ENCODE assay signal across 38 mouse cellular contexts in genomic region chr13:23768834-23769397, GRCm38 (mm10). TPM values are rescaled to one million over a fixed set of nuclear protein-coding genes. Genes with fewer than 3 reads are reported as not detected.
DNase-seq lines count a peak whose midpoint lies in the region; ATAC-seq and TF ChIP-seq lines count a peak whose summit lies in the region.
"Had no signal": no experiment of that assay in that cellular context is flagged by ENCODE, and none has a peak within 500 bp of the region (broad histone marks: within the 10 kb centered on the region; RNA-seq: fewer than 3 reads in every experiment).

No protein-coding gene starts in this region.

- H3K9me3 ChIP-seq in G1E (replicated peaks): no peaks in the 10 kb centered on the region
- H3K9me3 ChIP-seq: embryonic facial prominence, embryonic 10.5 days; embryonic facial prominence, embryonic 15.5 days; forebrain, embryonic 12.5 days; limb, embryonic 10.5 days; limb, embryonic 15.5 days; stomach, embryonic 15.5 days had no signal

- intact Hi-C loops in heart, postnatal 10 days (cut with DNase I): no loop called here
- intact Hi-C loops in left cerebral cortex, postnatal 25 days (cut with DNase I): loop anchor here (10.0 kb wide), 1 partner anchor 334 kb away; no protein-coding TSS in a partner anchor

- TF ChIP-seq CTCF in G1E (IDR thresholded peaks at IDR 0.05; ENCODE audit: low read depth, low read length): no peak

- DNase-seq in heart, adult 11 months: peak; percentile 56
- no peak for DNase-seq in heart, postnatal 10 days
- DNase-seq in G1E (ENCODE audit: low spot score): no peak
- peak; percentile 30 for DNase-seq in splenic B cell, adult 2 months (ENCODE audit: low read depth, low spot score)
- DNase-seq in gastrocnemius, postnatal 4 days (ENCODE audit: low spot score in 2 of 2): no peak
- DNase-seq in left cerebral cortex, postnatal 25 days (ENCODE audit: low spot score in 2 of 2): no peak
- DNase-seq: adrenal gland, adult 8-10 months; cerebellum, adult 11-12 months; cerebellum, adult 9-11 months; forebrain, postnatal 0 days; heart, adult 18-20 months; heart, postnatal 4 days; kidney, adult 9 months; kidney, postnatal 10 days; lung, postnatal 36 days; midbrain, embryonic 14.5 days; retina, postnatal 1 day; right cerebral cortex, postnatal 14 days; thymus, postnatal 14 days had no signal

- peak overlapping the region; percentile 40; the same call in 1 of the 2 replicates for H3K4me3 ChIP-seq in G1E (ENCODE audit: low read depth, low read length)
- H3K4me3 ChIP-seq: embryonic facial prominence, embryonic 10.5 days; embryonic facial prominence, embryonic 15.5 days; forebrain, embryonic 12.5 days; left cerebral cortex, adult 2 months; limb, embryonic 10.5 days; limb, embryonic 15.5 days; stomach, embryonic 15.5 days had no signal

- H3K4me1 ChIP-seq in G1E (ENCODE audit: insufficient read depth, low read depth, low read length): peaks cover 52% of the 10 kb centered on the region

- no peaks in the 10 kb centered on the region for H3K36me3 ChIP-seq in G1E (replicated peaks)
- no peaks in the 10 kb centered on the region for H3K36me3 ChIP-seq in splenic B cell, adult 2 months (ENCODE audit: control insufficient read depth, insufficient read depth, low read length, poor library complexity, severe bottlenecking)
- H3K36me3 ChIP-seq: embryonic facial prominence, embryonic 10.5 days; embryonic facial prominence, embryonic 15.5 days; forebrain, embryonic 12.5 days; limb, embryonic 10.5 days; limb, embryonic 15.5 days; stomach, embryonic 15.5 days had no signal

- no peak for ATAC-seq in G1E (ENCODE audit: extremely low read depth, insufficient number of reproducible peaks, low FRiP score, poor library complexity, severe bottlenecking)
- peak; percentile 52 for ATAC-seq in common myeloid progenitor, adult 5-6 weeks (replicated peaks; ENCODE audit: low read depth, poor library complexity, severe bottlenecking)
- ATAC-seq: forebrain, postnatal 0 days; intestine, postnatal 0 days had no signal

- H3K27me3 ChIP-seq in G1E (ENCODE audit: insufficient read depth, low read length): peaks cover 6% of the 10 kb centered on the region; the same call in 1 of the 2 replicates
- H3K27me3 ChIP-seq in splenic B cell, adult 2 months (ENCODE audit: control insufficient read depth, insufficient read depth, low read length, poor library complexity, severe bottlenecking): no peaks in the 10 kb centered on the region
- H3K27me3 ChIP-seq: embryonic facial prominence, embryonic 15.5 days; forebrain, embryonic 12.5 days; limb, embryonic 15.5 days; stomach, embryonic 15.5 days had no signal

RNA-seq across cellular contexts. Expression of gene Trim38, which starts 0.8 kb away (rescaled TPM):
- not detected for total RNA-seq in heart, postnatal 10 days (2021)
- total RNA-seq in G1E (2014; fragmentation: Nextera tagmentation) (not detected in 2 replicates), G1E (2017) (0.27 TPM in 1 of 2 replicates, not detected in the other)
- polyA plus RNA-seq in G1E (2012): not detected in 2 replicates
- total RNA-seq in common myeloid progenitor, adult 5-6 weeks (2017): not detected in 2 replicates
- total RNA-seq in gastrocnemius, postnatal 4 days (2021): not detected
- total RNA-seq in left cerebral cortex, postnatal 25 days (2021): not detected
- total RNA-seq: forebrain, postnatal 0 days; gastrocnemius, adult 8-10 months; heart, postnatal 4 days; layer of hippocampus, postnatal 10 days; left cerebral cortex, adult 2 months; monocyte, adult 5-6 weeks had no signal
- polyA plus RNA-seq: embryonic facial prominence, embryonic 15.5 days; forebrain, embryonic 12.5 days; forebrain, postnatal 0 days; heart, embryonic 16.5 days; hindbrain, embryonic 14.5 days; intestine, postnatal 0 days; limb, embryonic 10.5 days; limb, embryonic 15.5 days; liver, embryonic 16.5 days; lung, embryonic 16.5 days; midbrain, embryonic 14.5 days; neural tube, embryonic 14.5 days had no signal

RNA-seq across cellular contexts. Expression of gene Hist1h1a, which starts 5.5 kb away (rescaled TPM):
- total RNA-seq in heart, postnatal 10 days (2021): 100 to 1,000 TPM; 109 to 127 TPM
- 351 and 375 TPM in 2 replicates for total RNA-seq in G1E (2014; fragmentation: Nextera tagmentation)
- total RNA-seq in G1E (2017): 1,895 and 1,917 TPM in 2 replicates
- polyA plus RNA-seq in G1E (2012): 0.90 and 1.9 TPM in 2 replicates
- 2,071 and 2,536 TPM in 2 replicates for total RNA-seq in common myeloid progenitor, adult 5-6 weeks (2017)
- total RNA-seq in gastrocnemius, postnatal 4 days (2021): 100 to 1,000 TPM; 271 to 321 TPM
- 10 to 100 TPM; 18.2 to 29.1 TPM for total RNA-seq in left cerebral cortex, postnatal 25 days (2021)
- polyA plus RNA-seq: midbrain, embryonic 14.5 days; neural tube, embryonic 14.5 days; urinary bladder, adult 2 months had no signal

RNA-seq across cellular contexts. Expression of gene Hist1h3a, which starts 6.7 kb away (rescaled TPM):
- total RNA-seq in heart, postnatal 10 days (2021): 100 to 1,000 TPM; 160 to 202 TPM
- total RNA-seq in G1E (2014; fragmentation: Nextera tagmentation) (261 and 263 TPM in 2 replicates), G1E (2017) (139 and 203 TPM in 2 replicates)
- 5.3 and 8.2 TPM in 2 replicates for polyA plus RNA-seq in G1E (2012)
- 599 and 655 TPM in 2 replicates for total RNA-seq in common myeloid progenitor, adult 5-6 weeks (2017)
- 100 to 1,000 TPM; 353 to 457 TPM for total RNA-seq in gastrocnemius, postnatal 4 days (2021)
- 10 to 100 TPM; 35.9 to 40.0 TPM for total RNA-seq in left cerebral cortex, postnatal 25 days (2021)

RNA-seq across cellular contexts. Expression of gene Hist1h4a, which starts 7.9 kb away (rescaled TPM):
- total RNA-seq in heart, postnatal 10 days (2021): 100 to 1,000 TPM; 162 to 177 TPM
- total RNA-seq in G1E (2014; fragmentation: Nextera tagmentation): 408 and 465 TPM in 2 replicates
- 867 and 973 TPM in 2 replicates for total RNA-seq in G1E (2017)
- polyA plus RNA-seq in G1E (2012): 12.0 and 53.5 TPM in 2 replicates
- 597 and 703 TPM in 2 replicates for total RNA-seq in common myeloid progenitor, adult 5-6 weeks (2017)
- 100 to 1,000 TPM; 369 to 391 TPM for total RNA-seq in gastrocnemius, postnatal 4 days (2021)
- total RNA-seq in left cerebral cortex, postnatal 25 days (2021): 10 to 100 TPM; 47.0 to 58.8 TPM
- polyA plus RNA-seq: forebrain, embryonic 12.5 days; forebrain, postnatal 0 days; heart, embryonic 11.5 days; hindbrain, embryonic 14.5 days; neural tube, embryonic 14.5 days had no signal

RNA-seq across cellular contexts. Expression of gene Hist1h4b, which starts 12.1 kb away (rescaled TPM):
- 100 to 1,000 TPM; 130 to 151 TPM for total RNA-seq in heart, postnatal 10 days (2021)
- total RNA-seq in G1E (2014; fragmentation: Nextera tagmentation) (272 and 301 TPM in 2 replicates), G1E (2017) (2,655 and 2,848 TPM in 2 replicates)
- polyA plus RNA-seq in G1E (2012): 6.6 and 21.7 TPM in 2 replicates
- total RNA-seq in common myeloid progenitor, adult 5-6 weeks (2017): 676 and 902 TPM in 2 replicates
- 100 to 1,000 TPM; 298 to 366 TPM for total RNA-seq in gastrocnemius, postnatal 4 days (2021)
- 10 to 100 TPM; 87.5 to 89.8 TPM for total RNA-seq in left cerebral cortex, postnatal 25 days (2021)

Comparison
In these comparisons a context has a peak if more than half of its experiments do, and no peak if none do; other contexts are left out.
1. DNase-seq: peak in heart, adult 11 months (single experiment) and splenic B cell, adult 2 months (single experiment); none in heart, postnatal 10 days (0 of 2), G1E (single experiment), gastrocnemius, postnatal 4 days (0 of 2) and left cerebral cortex, postnatal 25 days (0 of 2).